Mouse (Mus musculus) midbrain, embryonic 14.5 days (tissue): Measurements from ENCODE around the gene Ccdc136. TPM values are rescaled to one million over a fixed set of nuclear protein-coding genes. Genes with fewer than 3 reads are reported as not detected.
"Not testable (repeated sequence)": the region's sequence is repeated elsewhere in the genome, so short reads cannot be mapped to it uniquely, and the experiment has no call there.

Experiments used
- ATAC-seq: fragments of 200-750 bp; cut with Nextera tagmentation; 2 replicates; pipeline ENCODE4 v1.8.0; 2017; ENCODE audit warnings: moderate number of reproducible peaks, moderate library complexity; ENCODE audit not compliant: low FRiP score, low TSS enrichment
- DNase-seq: peaks from one replicate; pipeline ENCODE4 v3.0.0-alpha.2; 2015
- H3K27ac ChIP-seq: fragments of 300-500 bp; sonication (generic); replicated peaks from 2 replicates; pipeline ENCODE4 v1.5.1; 2014; ENCODE audit warnings: mild to moderate bottlenecking, low read depth, low read length, moderate library complexity
- H3K27me3 ChIP-seq: fragments of 300-500 bp; sonication (generic); 2 replicates; pipeline ENCODE4 v1.6.1; 2014; ENCODE audit warnings: low read length, control low read depth, mixed read lengths; ENCODE audit not compliant: control insufficient read depth, insufficient read depth
- H3K36me3 ChIP-seq: fragments of 300-500 bp; sonication (generic); 2 replicates; pipeline ENCODE4 v1.6.1; 2014; ENCODE audit warnings: low read length, control low read depth; ENCODE audit not compliant: control insufficient read depth, insufficient read depth
- H3K4me1 ChIP-seq: fragments of 300-500 bp; sonication (generic); 2 replicates; pipeline ENCODE4 v1.6.1; 2014; ENCODE audit warnings: mild to moderate bottlenecking, antibody characterized with exemption, low read length, control low read depth; ENCODE audit not compliant: control insufficient read depth, insufficient read depth
- H3K4me2 ChIP-seq: fragments of 300-500 bp; sonication (generic); 2 replicates; pipeline ENCODE4 v1.6.1; 2014; ENCODE audit warnings: mild to moderate bottlenecking, low read length, moderate library complexity
- H3K4me3 ChIP-seq: fragments of 300-500 bp; sonication (generic); replicated peaks from 2 replicates; pipeline ENCODE4 v1.5.1; 2014; ENCODE audit warnings: low read depth, low read length
- H3K9ac ChIP-seq: fragments of 300-500 bp; sonication (generic); replicated peaks from 2 replicates; pipeline ENCODE4 v1.6.1; 2014; ENCODE audit warnings: mild to moderate bottlenecking, low read length, moderate library complexity
- H3K9me3 ChIP-seq: fragments of 300-500 bp; sonication (generic); 2 replicates; pipeline ENCODE4 v1.6.1; 2016; ENCODE audit warnings: low read length, control low read depth, mixed read lengths; ENCODE audit not compliant: control insufficient read depth
- WGBS: fragments of 180-500 bp; shearing (Covaris S2); extraction: QIAGEN DNeasy Blood & Tissue Kit; methylation state at CpG from one replicate; pipeline ENCODE4 v1.1.7; 2014; 5-methylcytosine and 5-hydroxymethylcytosine counted together
- polyA plus RNA-seq: library from polyadenylated mRNA; unstranded; fragments of >200 nt; fragmentation: Nextera tagmentation; extraction: Ambion mirVana; gene quantifications from 2 replicates; pipeline ENCODE4 v1.2.1, GENCODE M21; 2014

Ccdc136 gene
- polyA plus RNA-seq = 30.6 and 33.5 TPM in 2 replicates

DNA sequence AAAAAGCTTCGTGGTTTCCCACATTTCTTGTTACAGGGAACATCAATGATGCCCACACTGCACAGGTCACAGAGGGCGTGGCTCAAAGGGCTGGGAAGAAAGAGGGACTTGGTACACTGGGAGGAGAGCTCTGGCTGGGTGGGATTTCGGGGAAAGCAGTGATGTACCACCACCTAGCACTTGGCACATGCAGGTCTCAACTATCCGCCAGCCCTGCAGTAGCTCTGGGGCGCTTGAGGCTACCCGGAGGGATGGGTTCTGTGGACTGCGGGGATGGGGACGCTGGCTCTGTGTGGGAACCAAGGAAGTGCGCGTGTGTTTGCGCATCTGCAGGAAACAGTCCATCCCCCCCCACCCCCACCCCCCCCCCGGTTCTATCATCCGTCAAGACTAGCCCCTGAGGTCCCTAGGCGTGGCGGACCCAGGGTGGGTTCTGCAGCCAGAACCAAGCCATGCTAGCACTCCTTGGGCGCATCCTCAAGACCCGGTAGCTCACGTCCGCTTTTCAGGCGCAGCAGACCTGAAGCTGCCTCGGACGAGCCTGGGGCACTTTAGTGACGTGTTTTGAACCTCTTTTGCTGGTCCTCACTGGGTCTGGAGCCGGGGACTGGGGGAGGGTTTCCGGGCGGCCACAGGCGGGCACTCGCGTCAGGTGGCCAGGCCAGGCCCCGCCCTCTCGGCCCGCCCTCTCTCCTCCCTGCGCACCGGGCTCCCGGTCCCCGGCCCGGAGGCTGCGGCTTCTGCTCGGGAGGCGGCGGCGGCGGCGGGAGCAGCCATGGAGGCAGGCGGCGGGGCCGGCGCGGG lies at the start of gene Ccdc136:
Ccdc136 (plus strand) TSS at position 400 of the 804 bp plus-strand sequence.
- H3K9me3 ChIP-seq = no peaks in the 10 kb centered on the region

GRCm38 (mm10) chr6:29346512-29346911 lies 49.6 kb upstream of the Ccdc136 start:
- H3K9me3 ChIP-seq, H3K27ac ChIP-seq, H3K4me3 ChIP-seq, ATAC-seq, H3K36me3 ChIP-seq, DNase-seq, H3K4me2 ChIP-seq, H3K9ac ChIP-seq, H3K27me3 ChIP-seq: not testable (repeated sequence)
- 94% methylated on average over 2 of the region's 2 CpGs for WGBS
- peaks cover 12% of the 10 kb centered on the region for H3K4me1 ChIP-seq

More for the DNA sequence above, at the start of gene Ccdc136:
- Histone ChIP-seq H3K27me3 (no peaks in the 10 kb centered on the region), H3K4me3 (peak within 1 kb of the TSS; percentile 64), H3K4me2 (peak within 1 kb of the TSS; percentile 87), H3K4me1 (peaks cover 14% of the 10 kb centered on the region; the same call in 1 of the 2 replicates), H3K27ac (peak within 1 kb of the TSS; percentile 60), H3K36me3 (0 out of 2 replicates have a peak, but pooled peaks cover 3% of the 10 kb centered on the region), H3K9ac (peak within 1 kb of the TSS; percentile 67)
- peak; percentile 83 for DNase-seq
- peak; percentile 91 for ATAC-seq
- WGBS = under 1% methylated on average over 49 of the region's 49 CpGs

- H3K36me3 ChIP-seq = no peaks in the 10 kb centered on the region
- H3K4me3 ChIP-seq = peak overlapping the region; percentile 75
- DNase-seq (no peak), ATAC-seq (no peak)
- H3K4me1 ChIP-seq = peaks cover 12% of the 10 kb centered on the region
- WGBS = 42% methylated on average over 7 of the region's 7 CpGs
- peak overlapping the region; percentile 80 for H3K4me2 ChIP-seq
- peak overlapping the region; percentile 83 for H3K27ac ChIP-seq
- H3K27me3 ChIP-seq = no peaks in the 10 kb centered on the region
- no peaks in the 10 kb centered on the region for H3K9me3 ChIP-seq
- peak overlapping the region; percentile 73 for H3K9ac ChIP-seq
These were observed 48.9 kb upstream of the Ccdc136 start for GRCm38 (mm10) chr6:29347189-29347588.

DNA sequence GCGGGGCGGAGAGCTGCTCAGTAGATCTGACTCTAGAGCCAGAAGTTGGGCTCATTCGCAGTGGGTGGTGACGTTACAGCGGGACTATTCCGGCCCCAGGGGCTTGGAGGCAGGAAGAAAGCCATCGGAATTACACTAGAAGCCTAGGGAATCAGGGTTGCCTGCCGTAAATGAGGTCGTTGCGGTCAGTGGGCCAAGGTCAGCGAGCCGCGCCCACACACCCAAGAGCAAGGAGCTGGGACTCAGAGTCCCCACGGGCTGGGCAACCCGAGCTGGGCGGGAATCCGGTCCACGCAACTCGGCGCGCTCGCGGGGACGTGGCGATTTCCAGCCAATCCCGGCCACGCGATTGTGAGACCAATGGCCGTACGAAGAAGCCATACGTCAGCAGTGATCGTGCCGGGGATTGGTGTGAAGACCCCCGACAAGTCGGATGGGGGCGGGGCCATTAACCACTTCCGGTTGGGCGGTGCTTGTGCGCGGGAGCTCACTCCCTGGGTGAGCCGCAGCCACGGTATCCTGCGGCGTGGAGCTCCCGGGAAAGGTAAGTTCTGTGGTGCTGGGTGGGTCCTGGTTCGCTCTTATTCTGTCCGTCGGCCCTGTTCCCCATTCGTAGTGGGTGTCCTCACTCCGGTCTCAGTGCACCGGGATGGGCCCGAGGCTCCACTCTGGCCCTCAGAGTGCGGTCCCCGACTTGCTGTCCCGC lies 48.3 kb upstream of the Ccdc136 start, which contains the start of gene Calu:
Calu (plus strand) TSS at position 405 of the 706 bp plus-strand sequence.
- Histone ChIP-seq H3K27ac (peak within 1 kb of the TSS; percentile 83), H3K4me3 (peak within 1 kb of the TSS; percentile 75), H3K4me2 (peak within 1 kb of the TSS; percentile 81), H3K36me3 (no peaks in the 10 kb centered on the region), H3K4me1 (peaks cover 12% of the 10 kb centered on the region), H3K9me3 (no peaks in the 10 kb centered on the region), H3K9ac (peak within 1 kb of the TSS; percentile 76), H3K27me3 (no peaks in the 10 kb centered on the region)
- DNase-seq = peak; percentile 100
- under 1% methylated on average over 55 of the region's 55 CpGs for WGBS
- ATAC-seq = peak; percentile 100

GRCm38 (mm10) chr6:29348371-29348724 lies 47.8 kb upstream of the Ccdc136 start:
- ATAC-seq (no peak), DNase-seq (no peak)
- peak overlapping the region; percentile 81 for H3K4me2 ChIP-seq
- peak overlapping the region; percentile 75 for H3K4me3 ChIP-seq
- H3K9ac ChIP-seq = peak overlapping the region; percentile 76
- peak overlapping the region; percentile 83 for H3K27ac ChIP-seq
- under 1% methylated on average over 15 of the region's 15 CpGs for WGBS
- no peaks in the 10 kb centered on the region for H3K9me3 ChIP-seq
- no peaks in the 10 kb centered on the region for H3K36me3 ChIP-seq
- no peaks in the 10 kb centered on the region for H3K27me3 ChIP-seq
- H3K4me1 ChIP-seq = peaks cover 12% of the 10 kb centered on the region

DNA sequence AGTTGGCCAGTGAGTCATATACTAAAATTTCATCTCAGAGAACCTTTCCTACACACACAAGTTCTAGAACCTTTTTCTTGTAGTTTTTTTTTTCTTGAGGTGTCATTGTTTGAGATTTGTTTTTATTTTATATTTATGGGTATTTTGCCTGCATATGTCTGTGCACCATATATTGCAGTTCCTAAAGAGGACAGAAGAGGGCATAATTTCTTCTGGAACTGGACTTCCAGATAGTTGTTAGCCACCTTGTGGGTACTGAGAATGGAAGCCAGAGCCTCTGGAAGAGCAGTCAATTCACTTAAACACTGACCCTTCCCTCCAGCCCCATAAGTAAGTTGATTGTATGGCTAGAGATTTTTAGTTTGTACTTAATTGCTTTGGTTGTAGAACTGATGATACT lies 44.5 kb upstream of the Ccdc136 start:
- H3K4me2 ChIP-seq = no peak overlapping the region

DNA sequence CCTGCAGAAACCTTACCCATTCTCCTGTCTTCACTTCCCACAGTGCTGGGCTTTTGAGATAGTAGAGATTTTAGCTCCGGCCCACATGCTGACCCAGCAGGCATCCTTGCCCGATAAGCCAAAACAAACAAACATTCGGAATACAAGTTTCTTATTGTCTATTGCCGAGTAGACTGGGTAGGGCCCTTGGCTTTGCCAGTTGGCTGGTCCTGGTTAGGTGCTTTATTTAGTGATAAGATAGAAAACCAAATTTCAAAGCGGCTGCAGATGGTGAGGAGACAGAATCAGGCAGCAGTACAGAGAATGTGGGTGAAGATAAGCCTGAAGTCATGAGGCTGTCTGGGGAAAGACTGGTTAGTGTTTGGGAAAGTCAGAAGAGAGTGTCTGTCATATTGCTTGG lies 43.3 kb upstream of the Ccdc136 start:
- no peaks in the 10 kb centered on the region for H3K27me3 ChIP-seq
- ATAC-seq = no peak
- H3K4me2 ChIP-seq = no peak overlapping the region
- no peaks in the 10 kb centered on the region for H3K9me3 ChIP-seq
- H3K4me1 ChIP-seq = peaks cover 8% of the 10 kb centered on the region
- peaks cover 13% of the 10 kb centered on the region for H3K36me3 ChIP-seq
- DNase-seq = no peak
- H3K9ac ChIP-seq = no peak overlapping the region
- WGBS = 46% methylated on average over 5 of the region's 5 CpGs
- H3K4me3 ChIP-seq = no peak overlapping the region
- H3K27ac ChIP-seq = no peak overlapping the region

More for the DNA sequence above, 44.5 kb upstream of the Ccdc136 start:
- Histone ChIP-seq H3K27ac (no peak overlapping the region), H3K4me3 (no peak overlapping the region), H3K9me3 (no peaks in the 10 kb centered on the region), H3K4me1 (peaks cover 12% of the 10 kb centered on the region), H3K36me3 (peaks cover 3% of the 10 kb centered on the region; the same call in 1 of the 2 replicates), H3K9ac (no peak overlapping the region), H3K27me3 (no peaks in the 10 kb centered on the region)
- no peak for ATAC-seq
- DNase-seq = peak; percentile 7

- WGBS = 98% methylated on average over 3 of the region's 3 CpGs
- Histone ChIP-seq H3K4me2 (no peak overlapping the region), H3K27me3 (no peaks in the 10 kb centered on the region), H3K27ac (no peak overlapping the region), H3K9me3 (no peaks in the 10 kb centered on the region), H3K9ac (no peak overlapping the region), H3K4me3 (no peak overlapping the region), H3K4me1 (no peaks in the 10 kb centered on the region), H3K36me3 (peaks cover 28% of the 10 kb centered on the region)
- ATAC-seq (no peak), DNase-seq (no peak)
These were observed 36.7 kb upstream of the Ccdc136 start for GRCm38 (mm10) chr6:29359386-29359785.
